8 mouse cellular contexts compared by ENCODE assay signal in the genomic region with DNA sequence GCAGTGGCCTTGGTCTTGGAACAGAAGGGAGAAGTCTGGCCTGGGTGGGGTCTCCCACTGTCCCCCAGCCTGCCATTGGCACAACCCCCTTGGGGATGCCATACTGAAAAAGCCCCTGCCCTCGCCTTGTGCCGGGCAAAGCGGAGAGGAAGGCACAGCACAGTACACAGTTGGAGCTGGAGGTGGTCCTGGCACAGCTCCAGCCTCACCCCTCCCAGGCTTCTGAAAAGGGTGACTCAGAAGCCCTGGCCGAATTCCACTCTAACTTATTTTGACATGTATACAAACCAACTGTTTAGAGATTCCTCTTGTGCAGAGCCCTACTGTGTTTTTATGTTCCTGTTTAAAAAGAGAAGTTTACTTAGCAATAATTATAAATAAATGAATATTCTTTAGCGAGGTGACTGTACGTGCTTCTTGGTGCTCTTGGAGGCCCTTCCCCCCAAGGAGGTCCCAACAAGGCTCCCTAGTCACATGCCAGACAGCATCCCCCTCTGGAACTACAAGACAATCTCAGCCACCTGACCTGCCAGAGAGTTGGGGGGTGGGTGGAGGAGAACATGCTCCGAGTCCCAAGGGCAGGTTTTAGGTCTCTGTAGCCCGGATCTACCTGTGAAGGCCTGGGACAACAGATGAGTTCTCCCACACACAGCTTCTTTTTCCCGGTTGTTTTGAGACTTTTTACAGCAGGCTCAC. TPM values are rescaled to one million over a fixed set of nuclear protein-coding genes. Genes with fewer than 3 reads are reported as not detected.
A peak's percentile ranks its signal among the peaks of the same experiment; 100 is the strongest.
DNase-seq lines count a peak whose midpoint lies in the region; ATAC-seq and TF ChIP-seq lines count a peak whose summit lies in the region.
"Had no signal": no experiment of that assay in that cellular context is flagged by ENCODE, and none has a peak within 500 bp of the region (broad histone marks: within the 10 kb centered on the region; RNA-seq: fewer than 3 reads in every experiment).

No protein-coding gene starts in this region.

- H3K9me3 ChIP-seq in heart, embryonic 10.5 days: no peaks in the 10 kb centered on the region
- no peaks in the 10 kb centered on the region for H3K9me3 ChIP-seq in neural tube, embryonic 15.5 days (replicated peaks)
- H3K9me3 ChIP-seq: liver, embryonic 15.5 days had no signal

- no peak overlapping the region for H3K9ac ChIP-seq in neural tube, embryonic 15.5 days (replicated peaks)
- H3K9ac ChIP-seq: liver, embryonic 15.5 days had no signal

- DNase-seq in ovary, adult 18-20 months (ENCODE audit: low spot score): peak; percentile 59
- no peak for DNase-seq in ovary, postnatal 14 days (ENCODE audit: low spot score)
- DNase-seq in heart, embryonic 10.5 days (ENCODE audit: low spot score): no peak
- peak; percentile 74 to 84 for DNase-seq in layer of hippocampus, adult 8-10 months (ENCODE audit: low spot score in 2 of 2)

- 72% methylated on average over 9 of the region's 9 CpGs for WGBS in bone marrow, adult 2 months
- WGBS in heart, embryonic 10.5 days: 80% methylated on average over 9 of the region's 9 CpGs
- 51% methylated on average over 9 of the region's 9 CpGs for WGBS in neural tube, embryonic 15.5 days

- TF ChIP-seq POLR2A in bone marrow, adult 2 months (IDR thresholded peaks at IDR 0.05; ENCODE audit: borderline replicate concordance, control insufficient read depth, low read depth, low read length): no peak

- H3K4me1 ChIP-seq in bone marrow, adult 2 months (ENCODE audit: control insufficient read depth, insufficient read depth, low read length): peaks cover 1% of the 10 kb centered on the region
- peaks cover 20% of the 10 kb centered on the region; the same call in 1 of the 2 replicates for H3K4me1 ChIP-seq in heart, embryonic 10.5 days
- peaks cover 12% of the 10 kb centered on the region; the same call in 1 of the 2 replicates for H3K4me1 ChIP-seq in neural tube, embryonic 15.5 days
- H3K4me1 ChIP-seq: liver, embryonic 15.5 days had no signal

- TF ChIP-seq CTCF in bone marrow, adult 2 months (IDR thresholded peaks at IDR 0.05; ENCODE audit: control insufficient read depth, insufficient read depth, low read length): no peak

- peak overlapping the region; percentile 39; the same call in 1 of the 2 replicates for H3K27ac ChIP-seq in bone marrow, adult 2 months (ENCODE audit: control insufficient read depth, insufficient read depth, low read depth, low read length, poor library complexity)
- H3K27ac ChIP-seq in heart, embryonic 10.5 days: peak overlapping the region; percentile 62
- peak overlapping the region; percentile 4; the same call in 1 of the 2 replicates for H3K27ac ChIP-seq in neural tube, embryonic 15.5 days (replicated peaks)
- H3K27ac ChIP-seq: liver, embryonic 15.5 days had no signal

- H3K4me2 ChIP-seq in neural tube, embryonic 15.5 days: no peak overlapping the region
- H3K4me2 ChIP-seq: liver, embryonic 15.5 days had no signal

- peak; percentile 26; the same call in 1 of the 2 replicates for ATAC-seq in neural tube, embryonic 15.5 days (ENCODE audit: low FRiP score)
- ATAC-seq in monocyte, adult 5-6 weeks (replicated peaks; ENCODE audit: insufficient number of reproducible peaks, low FRiP score, low TSS enrichment, poor library complexity, severe bottlenecking): no peak

- H3K27me3 ChIP-seq in heart, embryonic 10.5 days (ENCODE audit: insufficient read depth, poor library complexity, severe bottlenecking): no peaks in the 10 kb centered on the region
- no peaks in the 10 kb centered on the region for H3K27me3 ChIP-seq in neural tube, embryonic 15.5 days (replicated peaks)
- H3K27me3 ChIP-seq: liver, embryonic 15.5 days had no signal

- peaks cover 97% of the 10 kb centered on the region for H3K36me3 ChIP-seq in heart, embryonic 10.5 days
- peaks cover 77% of the 10 kb centered on the region for H3K36me3 ChIP-seq in neural tube, embryonic 15.5 days

- H3K4me3 ChIP-seq in bone marrow, adult 2 months (replicated peaks; ENCODE audit: control insufficient read depth, low read depth, low read length): no peak overlapping the region
- H3K4me3 ChIP-seq in heart, embryonic 10.5 days: no peak overlapping the region
- H3K4me3 ChIP-seq in neural tube, embryonic 15.5 days (replicated peaks): no peak overlapping the region
- H3K4me3 ChIP-seq: liver, embryonic 15.5 days had no signal

RNA-seq across cellular contexts. Expression of gene Idh2, which starts 22.7 kb away (rescaled TPM):
- 20.9 and 43.5 TPM in 2 replicates for polyA plus RNA-seq in bone marrow, adult 2 months (2011; ENCODE audit: insufficient read depth, insufficient read length, low replicate concordance, missing spikeins)
- polyA plus RNA-seq in heart, embryonic 10.5 days (2016; fragmentation: Nextera tagmentation; extraction: Ambion mirVana): 830 and 1,266 TPM in 2 replicates
- 10 to 100 TPM; 67.5 to 83.7 (median 75.9) TPM for total RNA-seq in layer of hippocampus, adult 8-10 months (2022)
- 200 and 267 TPM in 2 replicates for polyA plus RNA-seq in neural tube, embryonic 15.5 days (2015; fragmentation: Nextera tagmentation; extraction: Ambion mirVana)
- 23.3 to 27.2 TPM (median 24.2 TPM) in 3 replicates for total RNA-seq in monocyte, adult 5-6 weeks (2017)

Comparison
In these comparisons a context has a peak if more than half of its experiments do, and no peak if none do; other contexts are left out.
1. DNase-seq: peak in ovary, adult 18-20 months (single experiment) and layer of hippocampus, adult 8-10 months (2 of 2); none in ovary, postnatal 14 days (single experiment) and heart, embryonic 10.5 days (single experiment).
2. H3K27ac ChIP-seq: peak in every context shown above with its lines; median percentile 62 in heart, embryonic 10.5 days; 39 in bone marrow, adult 2 months; 4 in neural tube, embryonic 15.5 days.